Mouse (Mus musculus) forebrain, embryonic 16.5 days (tissue): Measurements from ENCODE around the gene Pcca. TPM values are rescaled to one million over a fixed set of nuclear protein-coding genes. Genes with fewer than 3 reads are reported as not detected.
"Not testable (repeated sequence)": the region's sequence is repeated elsewhere in the genome, so short reads cannot be mapped to it uniquely, and the experiment has no call there.

Experiments used
- ATAC-seq: fragments of 200-750 bp; cut with Nextera tagmentation; 2 replicates; pipeline ENCODE4 v1.8.0; 2017; ENCODE audit warnings: mild to moderate bottlenecking, moderate library complexity
- H3K27ac ChIP-seq: fragments of 300-500 bp; sonication (generic); 2 replicates; pipeline ENCODE4 v1.5.1; 2014; ENCODE audit warnings: low read length, control low read depth
- H3K27me3 ChIP-seq: fragments of 300-500 bp; sonication (generic); replicated peaks from 2 replicates; pipeline ENCODE4 v1.6.1; 2014; ENCODE audit warnings: low read length; ENCODE audit not compliant: control insufficient read depth, insufficient read depth
- H3K36me3 ChIP-seq: fragments of 300-500 bp; sonication (generic); 2 replicates; pipeline ENCODE4 v1.6.1; 2014; ENCODE audit not compliant: control insufficient read depth, insufficient read depth
- H3K4me1 ChIP-seq: fragments of 300-500 bp; sonication (generic); replicated peaks from 2 replicates; pipeline ENCODE4 v1.6.1; 2014; ENCODE audit warnings: low read length; ENCODE audit not compliant: control insufficient read depth, insufficient read depth
- H3K4me2 ChIP-seq: fragments of 300-500 bp; sonication (generic); 2 replicates; pipeline ENCODE4 v1.6.1; 2014; ENCODE audit warnings: mild to moderate bottlenecking, low read length, control low read depth
- H3K4me3 ChIP-seq: fragments of 300-500 bp; sonication (generic); replicated peaks from 2 replicates; pipeline ENCODE4 v1.5.1; 2014; ENCODE audit warnings: mild to moderate bottlenecking, low read length, control low read depth
- H3K9ac ChIP-seq: fragments of 300-500 bp; sonication (generic); replicated peaks from 2 replicates; pipeline ENCODE4 v1.6.1; 2014; ENCODE audit warnings: low read depth, low read length, control low read depth
- H3K9me3 ChIP-seq: fragments of 300-500 bp; sonication (generic); 2 replicates; pipeline ENCODE4 v1.6.1; 2016; ENCODE audit warnings: low read length; ENCODE audit not compliant: control insufficient read depth
- WGBS: fragments of 180-500 bp; shearing (Covaris S2); extraction: QIAGEN DNeasy Blood & Tissue Kit; methylation state at CpG from one replicate; pipeline ENCODE4 v1.1.7; 2014; 5-methylcytosine and 5-hydroxymethylcytosine counted together
- polyA plus RNA-seq: library from polyadenylated mRNA; unstranded; fragments of >200 nt; fragmentation: Nextera tagmentation; extraction: Ambion mirVana; gene quantifications from 2 replicates; pipeline ENCODE4 v1.2.1, GENCODE M21; 2015

Pcca gene
- polyA plus RNA-seq, 1 experiment from 2014 or later, result 22.8 TPM

DNA sequence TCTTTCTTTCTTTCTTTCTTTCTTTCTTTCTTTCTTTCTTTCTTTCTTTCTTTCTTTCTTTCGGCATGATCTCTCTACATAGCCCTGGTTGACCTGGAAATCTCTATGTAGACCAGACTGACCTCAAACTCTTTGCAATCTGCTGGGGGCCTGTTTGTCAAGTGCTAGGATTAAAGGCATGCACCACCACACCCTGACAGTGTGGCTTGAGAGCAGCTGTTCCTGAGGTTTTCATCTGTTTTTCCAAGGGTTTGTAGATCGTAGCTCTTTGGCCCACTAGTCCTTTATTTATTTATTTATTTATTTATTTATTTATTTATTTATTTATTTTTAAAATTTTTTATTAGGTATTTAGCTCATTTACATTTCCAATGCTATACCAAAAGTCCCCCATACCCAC is 50.0 kb downstream of the Pcca start:
- not testable (repeated sequence) for H3K27ac ChIP-seq, H3K36me3 ChIP-seq, H3K27me3 ChIP-seq, H3K9ac ChIP-seq, H3K4me3 ChIP-seq, ATAC-seq, H3K4me1 ChIP-seq, H3K4me2 ChIP-seq, H3K9me3 ChIP-seq
- 87% methylated on average over 2 of the region's 2 CpGs for WGBS

DNA sequence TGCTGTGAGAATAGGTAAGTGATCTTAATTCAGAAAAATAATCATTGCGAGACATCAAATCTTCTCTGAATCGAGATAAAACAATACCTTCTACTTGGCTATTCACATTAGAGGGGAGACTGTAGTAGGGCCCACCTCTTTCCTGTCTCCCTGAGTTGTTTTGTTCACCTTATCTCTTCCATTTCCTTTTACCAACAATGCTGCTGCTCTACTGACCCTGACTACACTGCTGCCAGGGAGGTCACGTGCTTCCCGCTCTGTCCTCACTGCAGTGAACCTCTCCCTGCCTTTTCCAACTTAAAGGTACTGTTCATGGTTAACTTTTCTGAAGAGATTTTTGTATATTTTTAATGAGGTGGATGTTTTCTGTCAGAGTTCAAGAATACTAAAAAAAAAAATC is 52.8 kb downstream of the Pcca start:
- Histone ChIP-seq H3K4me1 (no peaks in the 10 kb centered on the region), H3K9ac (no peak overlapping the region), H3K27me3 (no peaks in the 10 kb centered on the region), H3K36me3 (no peaks in the 10 kb centered on the region), H3K4me2 (no peak overlapping the region), H3K4me3 (no peak overlapping the region), H3K9me3 (no peaks in the 10 kb centered on the region), H3K27ac (no peak overlapping the region)
- 90% methylated on average over 4 of the region's 4 CpGs for WGBS
- ATAC-seq, result no peak

DNA sequence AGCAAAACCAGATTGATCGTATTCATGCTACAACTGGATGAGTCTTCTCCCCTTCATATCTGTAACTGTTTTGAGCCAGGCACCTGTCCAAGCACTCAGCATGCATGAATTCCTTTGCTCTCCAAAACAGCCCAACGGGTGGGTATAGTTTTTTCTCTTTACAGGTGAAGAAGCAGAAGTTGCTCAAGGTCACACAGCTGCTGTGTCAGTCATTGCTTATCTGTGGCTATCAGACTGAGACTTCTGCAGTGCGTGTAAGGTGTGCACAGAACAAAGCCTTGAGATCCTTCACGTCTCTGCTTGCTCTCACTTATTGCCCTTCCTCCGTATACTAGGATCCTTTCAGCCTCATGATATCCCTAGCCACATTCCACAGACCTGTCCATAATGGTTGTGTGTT is 63.4 kb downstream of the Pcca start:
- H3K27ac ChIP-seq, result no peak overlapping the region
- 88% methylated on average over 5 of the region's 5 CpGs for WGBS
- no peaks in the 10 kb centered on the region for H3K4me1 ChIP-seq
- no peak for ATAC-seq
- H3K9me3 ChIP-seq, result no peaks in the 10 kb centered on the region
- no peak overlapping the region for H3K9ac ChIP-seq
- no peaks in the 10 kb centered on the region for H3K36me3 ChIP-seq
- no peaks in the 10 kb centered on the region for H3K27me3 ChIP-seq
- H3K4me3 ChIP-seq, result no peak overlapping the region
- H3K4me2 ChIP-seq, result no peak overlapping the region

DNA sequence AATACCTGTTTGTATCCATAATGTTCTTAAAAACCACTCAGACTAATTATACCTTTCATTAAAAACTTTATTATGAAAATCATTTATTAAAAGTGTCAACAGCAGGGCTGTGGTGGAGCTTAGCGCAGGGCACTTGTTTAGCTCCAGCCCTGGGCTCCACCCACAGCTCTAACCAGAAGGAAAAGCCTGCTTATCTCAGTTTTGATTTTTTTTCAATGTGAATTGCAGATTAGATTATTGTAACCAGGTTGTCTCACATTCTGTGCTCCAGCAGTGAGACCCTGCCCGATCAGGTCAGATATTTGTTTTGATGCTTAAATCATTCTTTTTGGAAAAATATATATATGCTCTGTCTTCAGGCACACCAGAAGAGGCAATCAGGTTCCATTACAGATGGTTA is 64.7 kb downstream of the Pcca start:
- no peak overlapping the region for H3K4me2 ChIP-seq
- no peaks in the 10 kb centered on the region for H3K36me3 ChIP-seq
- H3K27me3 ChIP-seq, result no peaks in the 10 kb centered on the region
- 87% methylated on average over 2 of the region's 2 CpGs for WGBS
- H3K9me3 ChIP-seq, result no peaks in the 10 kb centered on the region
- ATAC-seq, result no peak
- no peak overlapping the region for H3K9ac ChIP-seq
- no peak overlapping the region for H3K4me3 ChIP-seq
- no peaks in the 10 kb centered on the region for H3K4me1 ChIP-seq
- H3K27ac ChIP-seq, result no peak overlapping the region

DNA sequence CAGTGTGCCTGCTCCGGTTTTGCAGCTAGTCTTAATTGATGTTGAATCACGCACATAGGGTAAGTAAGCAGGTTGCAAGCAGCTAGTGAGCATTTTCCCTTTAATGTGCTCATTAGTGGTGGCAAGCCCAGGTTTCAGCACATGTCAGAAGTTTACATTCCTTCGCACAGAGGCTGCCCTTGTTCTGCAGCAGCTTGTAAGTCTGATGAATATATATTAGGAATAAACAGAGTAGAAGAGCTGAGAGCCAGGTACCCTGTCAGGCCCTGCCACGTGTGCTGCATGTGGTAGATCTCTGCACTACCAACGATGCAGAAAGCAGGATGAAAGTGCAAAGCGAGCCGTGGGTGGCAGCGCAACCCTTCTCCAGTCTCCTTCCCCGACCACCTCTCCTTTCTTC is 65.7 kb downstream of the Pcca start:
- Histone ChIP-seq H3K27me3 (no peaks in the 10 kb centered on the region), H3K9ac (no peak overlapping the region), H3K27ac (no peak overlapping the region), H3K36me3 (no peaks in the 10 kb centered on the region), H3K4me1 (no peaks in the 10 kb centered on the region), H3K4me2 (no peak overlapping the region), H3K4me3 (no peak overlapping the region), H3K9me3 (no peaks in the 10 kb centered on the region)
- WGBS, result 34% methylated on average over 9 of the region's 9 CpGs
- ATAC-seq, result no peak

DNA sequence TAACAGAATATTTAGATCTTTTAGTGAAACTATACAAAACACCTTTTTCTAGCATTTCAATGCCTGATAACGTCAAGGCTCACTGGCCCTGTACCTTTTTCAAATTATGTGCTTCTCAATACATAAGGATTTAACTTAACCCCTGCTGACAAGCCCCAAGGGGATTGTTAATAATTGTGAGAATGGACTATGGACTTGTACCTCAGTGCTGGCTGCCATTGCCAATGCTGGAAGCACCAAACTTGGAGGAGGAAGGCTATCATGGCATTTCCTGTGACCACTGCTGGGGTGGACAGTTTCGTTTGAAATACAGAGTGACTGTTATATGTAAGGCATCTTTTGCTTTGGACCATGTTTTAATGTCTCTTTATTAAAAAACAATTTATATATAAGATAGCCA is 68.6 kb downstream of the Pcca start:
- H3K9ac ChIP-seq, result no peak overlapping the region
- WGBS, result 59% methylated on average over 2 of the region's 2 CpGs
- H3K4me2 ChIP-seq, result no peak overlapping the region
- no peaks in the 10 kb centered on the region for H3K36me3 ChIP-seq
- no peak for ATAC-seq
- H3K9me3 ChIP-seq, result no peaks in the 10 kb centered on the region
- H3K27me3 ChIP-seq, result no peaks in the 10 kb centered on the region
- H3K4me1 ChIP-seq, result 0 out of 2 replicates have a peak, but pooled peaks cover 2% of the 10 kb centered on the region
- no peak overlapping the region for H3K27ac ChIP-seq
- H3K4me3 ChIP-seq, result no peak overlapping the region

DNA sequence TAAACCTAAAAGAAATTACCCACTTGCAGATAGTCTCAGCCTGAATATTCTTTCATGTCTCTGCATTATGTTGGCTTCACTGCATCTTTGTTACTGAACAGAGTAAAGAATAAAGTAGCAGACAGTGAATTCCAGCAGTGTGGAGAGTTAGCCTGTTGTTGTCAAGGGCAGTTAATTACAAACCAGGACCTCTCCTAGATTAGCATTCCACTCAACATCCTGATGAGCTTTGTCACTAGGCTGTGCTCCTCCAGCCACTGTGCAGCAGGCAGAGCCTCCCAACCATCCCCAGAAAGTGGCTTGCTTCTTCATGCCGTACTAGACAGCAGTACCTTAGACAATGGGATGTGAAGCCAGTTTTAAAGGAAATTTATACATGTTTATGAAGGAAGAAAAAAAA is 72.4 kb downstream of the Pcca start:
- no peak overlapping the region for H3K9ac ChIP-seq
- WGBS, result 23% methylated on average over 1 of the region's 1 CpGs

DNA sequence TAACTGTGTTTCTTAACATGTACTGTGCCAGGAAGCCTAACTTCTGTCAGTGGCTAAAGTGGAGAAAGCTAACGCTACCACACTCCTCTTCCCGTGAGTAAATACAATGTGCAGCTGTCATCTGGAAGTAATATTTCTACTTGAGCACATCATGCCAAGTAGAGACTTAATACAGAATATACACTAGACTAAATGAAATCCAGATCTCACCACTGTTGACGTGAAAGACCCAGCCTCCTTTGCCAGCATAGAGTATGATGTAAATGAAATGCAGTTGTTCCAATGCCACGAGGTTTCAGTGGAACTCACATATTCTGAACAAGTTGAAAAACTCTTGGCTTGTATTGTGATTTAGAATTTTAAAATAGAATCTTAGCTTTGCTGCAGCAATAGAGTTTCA is 73.3 kb downstream of the Pcca start:
- WGBS, result 76% methylated on average over 4 of the region's 4 CpGs
- no peak for ATAC-seq

More for the DNA sequence above, 72.4 kb downstream of the Pcca start:
- 0 out of 2 replicates have a peak, but pooled peaks cover 2% of the 10 kb centered on the region for H3K4me1 ChIP-seq
- H3K4me2 ChIP-seq, result no peak overlapping the region
- no peak overlapping the region for H3K27ac ChIP-seq
- H3K9me3 ChIP-seq, result no peaks in the 10 kb centered on the region
- no peaks in the 10 kb centered on the region for H3K36me3 ChIP-seq
- H3K4me3 ChIP-seq, result no peak overlapping the region
- H3K27me3 ChIP-seq, result no peaks in the 10 kb centered on the region
- no peak for ATAC-seq

DNA sequence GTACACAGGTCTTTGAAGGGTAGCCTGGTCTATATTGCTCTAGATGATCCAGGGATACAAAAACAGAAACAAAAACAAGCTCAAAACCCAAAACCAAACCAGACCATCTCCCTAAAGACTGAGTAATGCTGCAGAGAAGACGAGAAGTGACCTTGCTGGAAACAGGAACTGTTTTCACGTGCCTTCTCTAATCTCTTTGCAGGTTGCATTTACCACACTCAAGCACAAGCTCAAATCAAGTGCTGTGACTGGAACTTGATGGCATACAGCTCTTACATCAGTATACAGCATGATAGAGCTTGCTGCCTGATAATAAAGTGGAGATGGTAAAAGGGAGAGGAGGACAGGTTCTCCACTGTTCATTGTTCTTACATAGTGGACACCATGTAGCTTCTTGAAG is 74.2 kb downstream of the Pcca start:
- H3K4me1 ChIP-seq, result 0 out of 2 replicates have a peak, but pooled peaks cover 2% of the 10 kb centered on the region
- no peak overlapping the region for H3K4me3 ChIP-seq
- H3K4me2 ChIP-seq, result no peak overlapping the region
- WGBS, result 89% methylated on average over 2 of the region's 2 CpGs
- H3K27ac ChIP-seq, result no peak overlapping the region
- no peaks in the 10 kb centered on the region for H3K9me3 ChIP-seq
- H3K9ac ChIP-seq, result no peak overlapping the region
- no peaks in the 10 kb centered on the region for H3K27me3 ChIP-seq
- no peaks in the 10 kb centered on the region for H3K36me3 ChIP-seq
- ATAC-seq, result no peak

More for the DNA sequence above, 73.3 kb downstream of the Pcca start:
- Histone ChIP-seq H3K27me3 (no peaks in the 10 kb centered on the region), H3K9me3 (no peaks in the 10 kb centered on the region), H3K9ac (no peak overlapping the region), H3K27ac (no peak overlapping the region), H3K4me2 (no peak overlapping the region), H3K36me3 (no peaks in the 10 kb centered on the region), H3K4me3 (no peak overlapping the region), H3K4me1 (0 out of 2 replicates have a peak, but pooled peaks cover 2% of the 10 kb centered on the region)

DNA sequence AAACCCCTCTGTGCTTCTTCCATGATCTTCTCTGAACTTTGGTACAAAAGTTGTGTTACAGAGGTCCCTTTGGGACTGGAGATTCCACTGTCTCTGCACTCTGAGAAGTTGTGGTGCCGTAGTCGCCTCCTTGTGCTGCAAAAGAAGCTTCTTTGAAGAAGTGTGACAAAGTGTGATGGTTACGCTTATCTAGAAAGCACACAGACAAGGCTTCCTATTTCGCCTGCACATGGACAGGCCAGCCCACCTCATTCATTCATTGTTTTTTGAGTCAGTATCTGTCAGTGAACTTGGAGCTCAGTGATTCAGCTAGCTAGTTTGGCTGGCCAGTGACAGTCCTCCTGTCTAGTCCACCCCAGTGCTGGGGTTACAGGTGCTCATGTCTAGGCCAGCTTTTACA is 76.9 kb downstream of the Pcca start:
- WGBS, result 93% methylated on average over 4 of the region's 4 CpGs
- Histone ChIP-seq H3K9me3 (no peaks in the 10 kb centered on the region), H3K4me1 (no peaks in the 10 kb centered on the region), H3K36me3 (no peaks in the 10 kb centered on the region), H3K27ac (no peak overlapping the region), H3K4me2 (no peak overlapping the region), H3K9ac (no peak overlapping the region), H3K27me3 (no peaks in the 10 kb centered on the region), H3K4me3 (no peak overlapping the region)
- no peak for ATAC-seq
